Mouse (Mus musculus): ENCODE results near the gene Plekha4. TPM values are rescaled to one million over a fixed set of nuclear protein-coding genes. Genes with fewer than 3 reads are reported as not detected.

Gene Plekha4
- total and polyA plus RNA-seq, 2 experiments from 2014 or later: 1.2 to 2.9 TPM

DNA sequence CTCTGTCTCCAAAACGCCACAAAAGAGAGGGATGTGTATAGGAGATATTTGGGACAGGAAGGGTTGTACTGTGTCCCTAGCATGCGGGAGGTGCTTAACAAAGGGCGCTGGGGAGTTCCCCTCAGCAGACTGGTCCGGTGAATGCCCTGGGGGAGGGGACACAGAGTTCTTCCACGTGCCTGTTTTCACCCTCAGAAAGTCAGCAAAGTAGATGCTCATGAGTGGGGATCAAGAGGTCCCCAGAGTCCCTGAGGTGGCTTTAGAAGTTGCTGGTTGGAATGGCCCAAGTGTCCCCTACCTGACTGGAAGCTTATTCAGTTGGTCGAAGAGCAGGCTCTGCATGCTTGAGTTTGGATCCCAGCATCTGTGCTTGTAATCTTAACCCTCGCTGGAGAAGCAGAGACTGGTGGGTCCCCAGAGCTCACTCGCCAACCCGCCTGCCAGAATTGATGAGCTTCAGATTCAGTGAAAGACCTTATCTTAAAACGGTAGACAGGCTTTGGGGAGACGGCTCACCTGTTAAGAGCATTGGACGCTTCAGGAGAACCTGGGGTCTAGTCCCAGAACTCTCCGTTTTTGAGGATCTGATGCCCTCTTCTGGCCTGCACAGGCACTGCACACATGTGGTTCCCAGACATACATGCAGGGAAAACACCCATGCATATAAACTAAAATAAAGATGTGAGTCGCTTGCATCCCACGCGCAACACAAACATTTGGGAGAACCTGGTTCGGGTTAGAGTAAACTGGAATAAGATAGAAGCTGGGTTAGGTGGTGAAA lies 34.9 kb downstream of the Plekha4 start:
- Histone ChIP-seq H3K4me2 (ENCODE audit: low read depth) (no peak overlapping the region), H3K4me3 (ENCODE audit: low read depth, low read length) (no peak overlapping the region), H3K27me3 (ENCODE audit: insufficient read depth, low read length) (no peaks in the 10 kb centered on the region), H3K36me3 (ENCODE audit: insufficient read depth) (no peaks in the 10 kb centered on the region), H3K4me1 (ENCODE audit: insufficient read depth) (no peaks in the 10 kb centered on the region), H3K27ac (ENCODE audit: low read depth, low read length) (no peak overlapping the region), H3K9me3 (ENCODE audit: low read length) (no peaks in the 10 kb centered on the region), H3K9ac (no peak overlapping the region)
- DNase-seq (peak; percentile 88), ATAC-seq (peak; percentile 85)
- TF ChIP-seq CTCF (IDR thresholded peaks at IDR 0.05; ENCODE audit: low read depth): peak; percentile 93
- WGBS: 24% methylated on average over 17 of the region's 17 CpGs

DNA sequence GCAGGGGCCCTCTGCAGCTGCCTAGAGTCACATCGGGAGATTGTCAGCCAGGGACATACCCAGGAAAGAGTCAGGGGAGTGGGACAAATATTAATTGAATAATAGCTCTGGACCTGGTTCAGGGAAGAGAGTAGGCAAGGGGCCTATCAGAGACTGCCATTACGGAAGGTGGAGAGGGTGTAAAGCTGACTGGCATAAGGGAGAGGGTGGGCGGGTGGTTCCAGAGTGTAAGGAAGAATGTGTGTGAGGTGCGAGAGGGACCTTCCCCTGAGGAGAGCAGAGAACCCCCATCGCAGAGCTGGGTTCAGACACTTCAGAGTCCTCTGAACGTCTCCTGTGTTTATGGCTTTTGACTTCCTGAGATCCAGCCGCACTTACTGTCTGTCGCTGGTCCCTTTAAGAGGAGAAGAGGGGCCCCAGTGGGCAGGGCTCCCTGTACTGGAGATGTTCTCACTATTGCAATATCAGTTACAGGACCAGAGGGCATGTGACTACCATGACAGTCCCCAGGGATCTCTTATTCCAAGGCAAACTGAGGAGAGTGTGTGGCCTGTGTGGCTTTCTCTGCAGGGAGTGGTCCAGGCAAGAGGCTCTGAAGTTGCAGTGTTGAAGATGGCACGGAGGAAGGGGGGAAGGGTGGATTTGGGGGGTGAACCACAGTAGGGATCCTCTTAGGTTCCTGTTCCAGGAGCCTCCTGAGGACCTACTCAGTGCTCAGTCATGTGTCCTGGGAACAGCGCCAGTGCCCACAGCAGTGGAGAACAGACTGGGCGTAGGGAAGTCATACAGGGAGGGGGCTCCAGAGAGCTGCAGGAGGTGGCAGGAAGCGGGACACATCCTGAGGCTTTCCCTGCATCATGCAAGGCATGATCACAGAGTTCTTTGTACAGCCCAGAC lies 35.7 kb downstream of the Plekha4 start:
- 60% methylated on average over 12 of the region's 12 CpGs for WGBS

DNA sequence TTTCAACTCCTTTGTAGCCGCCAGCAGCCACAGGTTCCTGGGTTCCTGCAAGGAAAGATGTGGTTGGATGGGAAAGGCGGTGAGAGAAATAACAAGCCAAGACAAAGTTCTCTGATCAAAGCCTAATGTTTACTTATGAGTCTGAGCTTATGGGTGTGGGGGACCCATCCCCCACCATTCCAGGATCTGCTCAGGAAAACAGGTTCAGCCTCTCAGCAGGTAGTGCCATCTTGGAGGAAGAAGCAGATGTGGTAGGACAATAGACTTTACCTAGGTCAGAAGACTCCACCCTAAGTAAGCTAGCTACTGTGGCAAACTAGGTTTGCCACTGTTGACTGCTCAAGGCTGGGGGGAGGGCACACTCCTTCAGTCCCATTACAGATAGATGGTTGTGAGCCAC lies 38.7 kb downstream of the Plekha4 start:
- Histone ChIP-seq H3K4me1 (ENCODE audit: insufficient read depth) (peaks cover 9% of the 10 kb centered on the region), H3K27ac (ENCODE audit: low read depth, low read length) (no peak overlapping the region), H3K27me3 (ENCODE audit: insufficient read depth, low read length) (no peaks in the 10 kb centered on the region), H3K4me2 (ENCODE audit: low read depth) (no peak overlapping the region), H3K9ac (no peak overlapping the region), H3K4me3 (ENCODE audit: low read depth, low read length) (no peak overlapping the region), H3K36me3 (ENCODE audit: insufficient read depth) (no peaks in the 10 kb centered on the region), H3K9me3 (ENCODE audit: low read length) (no peaks in the 10 kb centered on the region)
- WGBS: 79% methylated on average over 2 of the region's 2 CpGs
- TF ChIP-seq CTCF (IDR thresholded peaks at IDR 0.05; ENCODE audit: low read depth): no peak
- no peak for DNase-seq
- no peak for ATAC-seq

More for the DNA sequence above, 35.7 kb downstream of the Plekha4 start:
- H3K4me1 ChIP-seq (ENCODE audit: insufficient read depth): no peaks in the 10 kb centered on the region
- no peak overlapping the region for H3K4me3 ChIP-seq (ENCODE audit: low read depth, low read length)
- no peaks in the 10 kb centered on the region for H3K36me3 ChIP-seq (ENCODE audit: insufficient read depth)
- TF ChIP-seq CTCF (IDR thresholded peaks at IDR 0.05; ENCODE audit: low read depth): no peak
- no peak overlapping the region for H3K27ac ChIP-seq (ENCODE audit: low read depth, low read length)
- no peaks in the 10 kb centered on the region for H3K9me3 ChIP-seq (ENCODE audit: low read length)
- H3K4me2 ChIP-seq (ENCODE audit: low read depth): no peak overlapping the region
- no peak for ATAC-seq
- no peak for DNase-seq
- no peaks in the 10 kb centered on the region for H3K27me3 ChIP-seq (ENCODE audit: insufficient read depth, low read length)
- no peak overlapping the region for H3K9ac ChIP-seq

GRCm38 (mm10) chr7:45565446-45565845 lies 39.3 kb downstream of the Plekha4 start:
- TF ChIP-seq CTCF (IDR thresholded peaks at IDR 0.05; ENCODE audit: low read depth): no peak
- no peak for ATAC-seq
- no peaks in the 10 kb centered on the region for H3K36me3 ChIP-seq (ENCODE audit: insufficient read depth)
- no peak overlapping the region for H3K27ac ChIP-seq (ENCODE audit: low read depth, low read length)
- H3K27me3 ChIP-seq (ENCODE audit: insufficient read depth, low read length): no peaks in the 10 kb centered on the region
- peaks cover 10% of the 10 kb centered on the region for H3K4me1 ChIP-seq (ENCODE audit: insufficient read depth)
- DNase-seq: no peak
- WGBS: 89% methylated on average over 9 of the region's 9 CpGs
- no peak overlapping the region for H3K4me3 ChIP-seq (ENCODE audit: low read depth, low read length)
- H3K9ac ChIP-seq: no peak overlapping the region
- H3K9me3 ChIP-seq (ENCODE audit: low read length): no peaks in the 10 kb centered on the region
- no peak overlapping the region for H3K4me2 ChIP-seq (ENCODE audit: low read depth)

- H3K36me3 ChIP-seq (ENCODE audit: insufficient read depth): no peaks in the 10 kb centered on the region
- no peaks in the 10 kb centered on the region for H3K9me3 ChIP-seq (ENCODE audit: low read length)
- peaks cover 22% of the 10 kb centered on the region for H3K4me1 ChIP-seq (ENCODE audit: insufficient read depth)
- H3K4me2 ChIP-seq (ENCODE audit: low read depth): no peak overlapping the region
- peak overlapping the region; percentile 44 for H3K4me3 ChIP-seq (ENCODE audit: low read depth, low read length)
- ATAC-seq (no peak), DNase-seq (no peak)
- 0 out of 2 replicates have a peak overlapping the region, but pooled peaks have one; percentile 66 for H3K27ac ChIP-seq (ENCODE audit: low read depth, low read length)
- 76% methylated on average over 8 of the region's 8 CpGs for WGBS
- TF ChIP-seq CTCF (IDR thresholded peaks at IDR 0.05; ENCODE audit: low read depth): no peak
- H3K27me3 ChIP-seq (ENCODE audit: insufficient read depth, low read length): no peaks in the 10 kb centered on the region
- peak overlapping the region; percentile 36; the same call in 1 of the 2 replicates for H3K9ac ChIP-seq
These were observed 41.1 kb downstream of the Plekha4 start for GRCm38 (mm10) chr7:45567112-45567779.

DNA sequence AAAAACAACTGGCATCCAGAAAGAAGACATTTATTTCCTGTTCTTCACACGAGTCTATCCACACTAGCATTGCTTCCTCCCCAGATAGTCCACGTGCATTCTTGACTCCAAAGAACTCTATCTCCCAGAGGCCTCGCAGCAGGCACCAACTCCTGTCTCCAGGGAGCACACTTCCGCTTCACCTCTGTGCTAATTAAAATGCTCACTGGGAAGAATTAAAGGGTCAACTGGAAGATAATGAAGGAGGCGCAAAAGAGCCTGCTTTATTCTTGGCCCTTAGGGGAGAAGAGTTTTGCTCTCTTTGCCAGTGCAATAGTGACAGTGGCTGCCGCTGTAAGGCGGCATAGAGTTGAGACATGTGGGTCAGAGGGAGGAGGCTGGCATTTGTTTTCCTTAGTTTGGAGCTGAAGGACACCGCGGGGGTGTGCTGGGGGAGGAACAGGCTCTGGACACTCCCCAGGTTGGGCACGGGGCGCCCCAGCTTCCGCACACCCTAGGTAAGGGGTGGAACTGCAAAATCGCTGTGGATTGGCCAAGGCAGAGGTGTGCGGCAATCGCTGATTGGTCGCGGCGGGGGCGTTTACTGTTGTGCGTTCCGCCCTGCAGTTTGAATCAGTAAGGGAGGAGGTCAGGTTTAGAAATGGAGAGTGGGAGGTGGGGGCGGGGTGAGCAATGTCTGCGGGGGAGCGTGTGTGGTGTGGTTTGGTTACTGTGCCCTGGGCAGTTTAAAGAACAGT lies 41.8 kb downstream of the Plekha4 start:
- peaks cover 22% of the 10 kb centered on the region for H3K4me1 ChIP-seq (ENCODE audit: insufficient read depth)
- H3K4me2 ChIP-seq (ENCODE audit: low read depth): peak overlapping the region; percentile 67
- peak; percentile 88 for DNase-seq
- peak; percentile 95 for ATAC-seq
- peak; percentile 22; the same call in 1 of the 2 replicates for TF ChIP-seq CTCF (IDR thresholded peaks at IDR 0.05; ENCODE audit: low read depth)
- no peaks in the 10 kb centered on the region for H3K9me3 ChIP-seq (ENCODE audit: low read length)
- H3K36me3 ChIP-seq (ENCODE audit: insufficient read depth): no peaks in the 10 kb centered on the region
- WGBS: 1% methylated on average over 24 of the region's 24 CpGs
- no peaks in the 10 kb centered on the region for H3K27me3 ChIP-seq (ENCODE audit: insufficient read depth, low read length)
- H3K4me3 ChIP-seq (ENCODE audit: low read depth, low read length): peak overlapping the region; percentile 44
- H3K27ac ChIP-seq (ENCODE audit: low read depth, low read length): peak overlapping the region; percentile 66
- peak overlapping the region; percentile 36 for H3K9ac ChIP-seq
